In the genomic region with DNA sequence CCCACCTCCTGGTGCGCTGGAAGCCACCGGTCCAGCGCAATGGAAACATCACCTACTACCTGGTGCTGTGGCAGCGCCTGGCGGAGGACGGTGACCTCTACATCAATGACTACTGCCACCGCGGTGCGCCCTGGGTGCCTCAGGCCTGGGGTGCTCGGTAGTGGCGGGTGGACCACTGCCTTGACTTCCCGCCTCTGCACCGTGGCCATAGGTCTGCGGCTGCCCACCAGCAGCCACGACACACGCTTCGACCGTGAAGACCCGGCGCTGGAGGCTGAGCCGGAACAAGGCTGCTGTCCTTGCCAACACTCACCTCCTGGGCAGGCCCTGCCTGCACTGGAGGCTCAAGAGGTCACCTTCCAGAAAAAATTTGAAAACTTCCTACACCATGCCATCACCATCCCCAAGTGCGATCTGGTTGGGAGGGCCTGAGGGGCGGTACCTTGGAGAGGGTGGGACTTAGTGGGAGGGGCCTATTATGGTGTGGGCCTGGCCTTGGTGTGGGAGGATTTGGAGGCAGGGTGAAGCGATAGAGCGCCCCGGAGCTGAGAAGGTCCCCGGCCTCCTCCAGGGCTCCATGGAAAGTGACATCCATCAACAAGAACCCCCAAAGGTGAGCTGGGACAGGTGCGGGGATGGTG, we compare ENCODE assay signal across 10 mouse cellular contexts. TPM values are rescaled to one million over a fixed set of nuclear protein-coding genes. Genes with fewer than 3 reads are reported as not detected.
DNase-seq lines count a peak whose midpoint lies in the region; ATAC-seq and TF ChIP-seq lines count a peak whose summit lies in the region.
"Had no signal": no experiment of that assay in that cellular context is flagged by ENCODE, and none has a peak within 500 bp of the region (broad histone marks: within the 10 kb centered on the region; RNA-seq: fewer than 3 reads in every experiment).

No protein-coding gene starts in this region.

- peak; percentile 25 for DNase-seq in kidney, adult 2 months
- no peak for DNase-seq in kidney, adult 18-20 months
- DNase-seq in forebrain, embryonic 14.5 days (ENCODE audit: low spot score) = no peak
- DNase-seq in limb, embryonic 10.5 days (ENCODE audit: low spot score) = no peak
- DNase-seq in B cell, adult 2 months = no peak
- no peak for DNase-seq in cerebellum, adult 9-11 months
- no peak for DNase-seq in right cerebral cortex, postnatal 36 days (ENCODE audit: low spot score in 2 of 2)

- no peaks in the 10 kb centered on the region for H3K4me1 ChIP-seq in kidney, adult 2 months (ENCODE audit: control insufficient read depth, insufficient read depth, low read length)
- H3K4me1 ChIP-seq in forebrain, embryonic 14.5 days (ENCODE audit: control insufficient read depth, insufficient read depth, low read length) = 0 out of 2 replicates have a peak, but pooled peaks cover 3% of the 10 kb centered on the region
- H3K4me1 ChIP-seq in limb, embryonic 10.5 days = peaks cover 27% of the 10 kb centered on the region
- H3K4me1 ChIP-seq in neural tube, embryonic 14.5 days (ENCODE audit: control insufficient read depth, insufficient read depth, low read length) = no peaks in the 10 kb centered on the region

- no peak for TF ChIP-seq POLR2A in kidney, adult 2 months (IDR thresholded peaks at IDR 0.05; ENCODE audit: low read depth, low read length)

- no peaks in the 10 kb centered on the region for H3K36me3 ChIP-seq in kidney, adult 2 months (ENCODE audit: control insufficient read depth, insufficient read depth, low read length)
- no peaks in the 10 kb centered on the region for H3K36me3 ChIP-seq in forebrain, embryonic 14.5 days (ENCODE audit: control insufficient read depth, insufficient read depth, low read length)
- H3K36me3 ChIP-seq in limb, embryonic 10.5 days = no peaks in the 10 kb centered on the region
- no peaks in the 10 kb centered on the region for H3K36me3 ChIP-seq in neural tube, embryonic 14.5 days (ENCODE audit: control insufficient read depth, insufficient read depth, low read length)

- H3K27me3 ChIP-seq in kidney, adult 2 months (replicated peaks; ENCODE audit: control insufficient read depth, insufficient read depth, low read length) = no peaks in the 10 kb centered on the region
- H3K27me3 ChIP-seq in forebrain, embryonic 14.5 days (replicated peaks; ENCODE audit: control insufficient read depth, insufficient read depth, low read length) = peaks cover 43% of the 10 kb centered on the region
- H3K27me3 ChIP-seq in limb, embryonic 10.5 days (ENCODE audit: low read depth, poor library complexity, severe bottlenecking) = peaks cover 99% of the 10 kb centered on the region
- peaks cover 39% of the 10 kb centered on the region for H3K27me3 ChIP-seq in neural tube, embryonic 14.5 days (ENCODE audit: control insufficient read depth, insufficient read depth, low read length)

- H3K9me3 ChIP-seq in forebrain, embryonic 14.5 days (replicated peaks; ENCODE audit: control insufficient read depth, low read length) = no peaks in the 10 kb centered on the region
- H3K9me3 ChIP-seq in limb, embryonic 10.5 days (replicated peaks) = no peaks in the 10 kb centered on the region
- H3K9me3 ChIP-seq in neural tube, embryonic 14.5 days (ENCODE audit: control insufficient read depth, low read length) = no peaks in the 10 kb centered on the region

- WGBS in kidney, adult 2 months = 14% methylated on average over 28 of the region's 28 CpGs
- WGBS in forebrain, embryonic 14.5 days = 6% methylated on average over 28 of the region's 28 CpGs
- WGBS in limb, embryonic 10.5 days = 3% methylated on average over 28 of the region's 28 CpGs
- WGBS in neural tube, embryonic 14.5 days = 9% methylated on average over 28 of the region's 28 CpGs

- H3K4me3 ChIP-seq in kidney, adult 2 months (ENCODE audit: insufficient read depth, low read depth, low read length) = no peak overlapping the region
- H3K4me3 ChIP-seq in forebrain, embryonic 14.5 days (ENCODE audit: low read depth, low read length) = peak overlapping the region; percentile 5; the same call in 1 of the 2 replicates
- peak overlapping the region; percentile 35 for H3K4me3 ChIP-seq in limb, embryonic 10.5 days
- no peak overlapping the region for H3K4me3 ChIP-seq in neural tube, embryonic 14.5 days (ENCODE audit: low read depth, low read length)
- H3K4me3 ChIP-seq: erythroblast, embryonic 14.5 days had no signal

- ATAC-seq in forebrain, embryonic 14.5 days = no peak
- ATAC-seq in neural tube, embryonic 14.5 days (ENCODE audit: low read depth) = peak; percentile 41

- no peak overlapping the region for H3K9ac ChIP-seq in forebrain, embryonic 14.5 days (ENCODE audit: low read length)
- no peak overlapping the region for H3K9ac ChIP-seq in neural tube, embryonic 14.5 days (replicated peaks; ENCODE audit: low read depth, low read length)

- no peak overlapping the region for H3K27ac ChIP-seq in kidney, adult 2 months (ENCODE audit: insufficient read depth, low read depth, low read length)
- no peak overlapping the region for H3K27ac ChIP-seq in forebrain, embryonic 14.5 days (ENCODE audit: low read depth, low read length)
- H3K27ac ChIP-seq in limb, embryonic 10.5 days = no peak overlapping the region
- no peak overlapping the region for H3K27ac ChIP-seq in neural tube, embryonic 14.5 days (ENCODE audit: low read depth, low read length)
- H3K27ac ChIP-seq: macrophage had no signal

- TF ChIP-seq CTCF in kidney, adult 2 months (conservative IDR thresholded peaks at IDR 0.05; ENCODE audit: insufficient read depth, insufficient read length, low read depth, low read length) = no peak

- H3K4me2 ChIP-seq in forebrain, embryonic 14.5 days (ENCODE audit: low read length) = peak overlapping the region; percentile 26; the same call in 1 of the 2 replicates
- no peak overlapping the region for H3K4me2 ChIP-seq in neural tube, embryonic 14.5 days (ENCODE audit: low read depth, low read length)

RNA-seq across cellular contexts. Expression of gene Insrr, which starts 12.7 kb away (rescaled TPM):
- polyA plus RNA-seq in kidney, adult 2 months (2012; rRNA removed) = 23.9 and 27.8 TPM in 2 replicates
- polyA plus RNA-seq in forebrain, embryonic 14.5 days (2014; fragmentation: Nextera tagmentation; extraction: Ambion mirVana) = 0.62 and 0.66 TPM in 2 replicates
- 0.05 and 0.16 TPM in 2 replicates for polyA plus RNA-seq in limb, embryonic 10.5 days (2016; fragmentation: Nextera tagmentation; extraction: Ambion mirVana)
- 0.27 and 3.1 TPM in 2 replicates for polyA plus RNA-seq in neural tube, embryonic 14.5 days (2014; fragmentation: Nextera tagmentation; extraction: Ambion mirVana)
- polyA plus RNA-seq: erythroblast, embryonic 14.5 days; macrophage had no signal

RNA-seq across cellular contexts. Expression of gene Ntrk1, which starts 14.5 kb away (rescaled TPM):
- 2.5 and 4.5 TPM in 2 replicates for polyA plus RNA-seq in kidney, adult 2 months (2012; rRNA removed)
- 0.74 and 0.94 TPM in 2 replicates for polyA plus RNA-seq in forebrain, embryonic 14.5 days (2014; fragmentation: Nextera tagmentation; extraction: Ambion mirVana)
- 0.28 and 0.29 TPM in 2 replicates for polyA plus RNA-seq in limb, embryonic 10.5 days (2016; fragmentation: Nextera tagmentation; extraction: Ambion mirVana)
- 0.80 and 103 TPM in 2 replicates for polyA plus RNA-seq in neural tube, embryonic 14.5 days (2014; fragmentation: Nextera tagmentation; extraction: Ambion mirVana)
- polyA plus RNA-seq: erythroblast, embryonic 14.5 days; macrophage had no signal

RNA-seq across cellular contexts. Expression of gene Pear1, which starts 14.7 kb away (rescaled TPM):
- 60.5 and 71.0 TPM in 2 replicates for polyA plus RNA-seq in kidney, adult 2 months (2012; rRNA removed)
- polyA plus RNA-seq in forebrain, embryonic 14.5 days (2014; fragmentation: Nextera tagmentation; extraction: Ambion mirVana) = 5.2 and 6.0 TPM in 2 replicates
- 13.8 and 17.7 TPM in 2 replicates for polyA plus RNA-seq in limb, embryonic 10.5 days (2016; fragmentation: Nextera tagmentation; extraction: Ambion mirVana)
- polyA plus RNA-seq in neural tube, embryonic 14.5 days (2014; fragmentation: Nextera tagmentation; extraction: Ambion mirVana) = 3.6 and 9.1 TPM in 2 replicates

RNA-seq across cellular contexts. Expression of gene Sh2d2a, which starts 37.1 kb away (rescaled TPM):
- polyA plus RNA-seq in kidney, adult 2 months (2012; rRNA removed) = 0.56 and 2.4 TPM in 2 replicates
- not detected in 2 replicates for polyA plus RNA-seq in forebrain, embryonic 14.5 days (2014; fragmentation: Nextera tagmentation; extraction: Ambion mirVana)
- polyA plus RNA-seq in limb, embryonic 10.5 days (2016; fragmentation: Nextera tagmentation; extraction: Ambion mirVana) = 0.13 TPM in 1 of 2 replicates, not detected in the other
- not detected in 2 replicates for polyA plus RNA-seq in neural tube, embryonic 14.5 days (2014; fragmentation: Nextera tagmentation; extraction: Ambion mirVana)
- polyA plus RNA-seq: macrophage had no signal

Comparison
In these comparisons a context has a peak if more than half of its experiments do, and no peak if none do; other contexts are left out.
1. H3K4me3 ChIP-seq: peak in forebrain, embryonic 14.5 days (single experiment) and limb, embryonic 10.5 days (single experiment); none in kidney, adult 2 months (single experiment) and neural tube, embryonic 14.5 days (single experiment).